Mouse (Mus musculus) adrenal gland, postnatal 36 days (tissue): ENCODE measurements at regions not wholly inside any gene's neighbourhood (a gene's known extent, or its start where the extent isn't known, plus 50 kb on each side); places are given as distances from the start of the nearest gene placed in this dataset.

Source experiments
- DNase-seq, 2 experiments: peaks; one replicate each; pipeline ENCODE4 v3.0.0; 2021; ENCODE audit warnings: mixed read lengths in 1 of 2

- DNase-seq: no peak
Measured at GRCm38 (mm10) chr14:97170841-97171240, 651.9 kb upstream of the Klhl1 start.

- DNase-seq: no peak
Measured at GRCm38 (mm10) chr14:97165793-97166192, 646.9 kb upstream of the Klhl1 start.

DNA sequence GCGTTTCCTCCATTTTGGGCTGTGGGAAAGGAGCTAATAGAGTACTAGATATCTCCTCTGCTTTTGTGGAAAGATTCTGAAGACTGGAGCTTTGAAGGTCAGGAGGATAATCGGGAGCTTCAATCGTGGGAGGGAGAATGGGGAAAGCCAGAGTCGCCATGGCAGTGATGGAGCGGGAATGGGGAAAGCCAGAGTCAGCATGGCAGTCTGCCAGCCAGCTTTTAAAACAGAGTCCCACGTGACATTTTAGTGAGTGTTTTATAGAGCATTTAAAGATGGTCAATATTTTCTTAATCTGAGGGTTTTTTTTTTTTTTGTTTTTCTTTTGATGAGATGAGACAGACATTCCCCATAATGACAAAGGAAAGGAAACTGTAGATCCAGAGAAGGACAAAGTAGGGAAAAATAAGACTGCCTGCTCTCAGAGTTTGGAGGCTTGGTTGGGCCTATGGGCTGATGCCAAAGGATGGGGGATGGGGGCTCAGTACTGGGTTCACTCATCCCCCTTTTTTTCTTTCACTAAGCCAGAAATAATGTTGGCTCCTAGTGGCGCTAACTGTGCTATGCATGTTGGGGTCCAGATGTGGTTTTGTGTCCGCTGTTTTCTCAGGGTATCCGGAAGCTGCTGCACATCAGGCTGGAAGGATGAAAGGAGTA lies 630.2 kb upstream of the Klhl1 start:
- no peak for DNase-seq

DNA sequence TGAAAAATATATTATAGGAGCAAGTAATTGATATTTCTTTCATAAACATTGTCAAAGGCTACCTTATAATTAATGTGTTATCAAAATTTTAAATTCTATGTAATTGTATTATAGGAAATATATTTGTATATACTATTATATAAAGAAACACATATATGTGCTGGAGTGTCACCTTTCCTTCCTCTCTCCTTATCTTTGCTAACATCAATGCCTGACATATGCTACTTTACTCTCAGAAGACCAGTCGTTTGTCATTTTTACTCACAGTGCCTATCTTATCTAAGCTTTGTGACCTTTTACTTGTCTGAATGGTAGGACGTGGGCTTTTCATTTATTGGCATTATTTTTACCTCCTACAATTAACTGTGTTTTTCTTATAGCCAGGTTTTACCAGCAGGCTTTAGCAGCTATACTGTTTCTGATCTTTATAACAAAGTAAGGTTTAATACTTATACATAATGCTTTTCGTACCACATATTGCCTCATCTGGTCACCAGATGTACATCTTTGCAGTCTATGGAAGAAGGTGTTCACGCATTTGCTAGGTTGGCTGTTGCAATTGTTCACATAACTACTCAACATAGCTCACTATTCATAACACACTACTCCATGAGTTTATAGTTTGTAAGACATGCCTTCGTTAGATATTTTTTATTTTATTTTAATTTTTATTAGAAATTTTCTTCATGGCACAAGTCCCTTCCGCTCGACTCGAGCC lies 597.2 kb upstream of the Klhl1 start:
- no peak for DNase-seq

DNA sequence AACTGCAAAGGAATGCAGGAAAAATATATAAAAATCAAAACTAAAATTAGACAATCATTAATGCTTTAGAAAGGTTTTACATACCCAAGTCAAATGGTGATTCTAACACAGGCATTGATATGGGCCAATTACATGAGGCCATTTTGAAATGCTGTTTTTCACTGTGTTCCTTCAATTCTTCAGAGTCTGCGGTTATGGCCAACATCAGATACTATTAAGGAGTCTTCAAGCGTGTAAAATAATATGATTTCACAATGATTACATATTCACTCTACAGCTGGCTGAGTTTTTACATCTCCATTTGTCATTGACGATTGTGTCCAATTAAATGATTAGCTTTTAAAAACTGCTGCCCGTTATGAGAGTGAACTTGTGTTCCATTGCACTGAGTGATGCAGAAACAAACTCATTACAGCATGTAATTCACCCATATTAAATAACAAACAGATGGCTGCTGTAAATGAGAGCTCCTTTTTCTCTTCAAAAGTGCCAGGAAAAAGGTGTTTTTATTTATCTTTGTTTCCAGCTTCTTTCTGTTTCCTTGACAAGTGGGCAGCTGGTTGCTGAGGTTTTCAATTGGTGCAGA lies 582.3 kb upstream of the Klhl1 start:
- DNase-seq: no peak

- DNase-seq: no peak
Measured at GRCm38 (mm10) chr14:97093389-97093788, 574.5 kb upstream of the Klhl1 start.

DNA sequence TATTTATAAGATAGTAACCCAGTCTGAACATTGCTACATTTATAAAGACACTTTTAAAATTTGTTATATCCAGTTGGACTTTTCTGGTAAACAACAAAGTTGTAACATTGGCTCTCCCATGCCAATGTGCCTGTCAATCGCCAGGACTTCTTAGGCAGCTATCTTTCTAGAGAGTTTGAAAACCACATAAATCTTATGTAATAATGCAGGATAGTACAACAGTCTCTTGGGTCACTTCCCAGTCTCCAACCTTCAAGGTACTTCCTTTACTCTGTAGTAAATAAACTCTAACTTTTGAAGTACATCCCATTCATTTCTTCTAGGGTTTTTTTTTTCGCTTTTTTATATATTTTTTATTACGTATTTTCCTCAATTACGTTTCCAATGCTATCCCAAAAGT lies 570.0 kb upstream of the Klhl1 start:
- DNase-seq: no peak

- no peak for DNase-seq
Measured at GRCm38 (mm10) chr14:97087346-97087745, 568.4 kb upstream of the Klhl1 start.

DNA sequence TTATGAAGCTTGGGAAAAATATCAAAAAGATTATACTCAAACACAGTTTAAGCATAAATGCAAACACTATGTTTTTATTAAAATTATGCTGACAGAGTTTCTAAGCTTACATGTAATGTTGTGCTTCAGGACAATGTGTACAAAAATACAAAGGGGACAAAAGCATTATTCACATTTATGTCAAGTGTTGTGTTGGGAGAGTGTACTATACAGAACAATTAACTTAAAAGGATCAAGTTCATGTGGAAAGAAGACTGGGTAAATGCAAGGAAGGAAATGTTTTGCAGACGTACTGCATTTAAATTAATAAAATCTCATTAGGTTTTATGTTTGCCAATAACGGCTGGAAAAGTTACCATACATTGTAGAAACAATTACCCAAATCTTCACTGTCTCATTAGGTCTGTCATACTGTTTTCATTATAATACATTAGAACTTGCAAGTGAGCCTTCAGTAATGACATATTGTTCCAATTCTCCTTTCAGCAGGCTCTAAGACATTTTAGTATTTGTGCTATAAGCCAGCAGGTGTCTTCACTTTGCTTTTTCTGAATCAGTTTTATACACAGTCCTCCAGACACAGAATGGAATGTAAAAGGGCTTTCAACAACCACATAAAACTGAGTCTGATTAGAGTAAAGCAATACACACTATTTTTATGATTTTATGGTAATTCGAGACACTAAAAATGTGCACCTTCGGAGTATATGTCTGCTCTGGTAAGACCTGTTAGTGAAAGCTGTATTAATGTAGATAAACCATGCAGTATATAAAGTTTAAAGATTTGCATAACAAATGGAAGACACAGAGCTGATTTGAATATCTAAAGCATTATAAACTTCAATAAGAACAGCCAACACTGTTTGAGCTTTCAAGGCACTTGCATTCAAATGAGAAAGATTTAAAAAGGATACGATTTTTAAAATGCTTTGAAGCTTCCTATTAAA lies 567.7 kb upstream of the Klhl1 start:
- no peak for DNase-seq

DNA sequence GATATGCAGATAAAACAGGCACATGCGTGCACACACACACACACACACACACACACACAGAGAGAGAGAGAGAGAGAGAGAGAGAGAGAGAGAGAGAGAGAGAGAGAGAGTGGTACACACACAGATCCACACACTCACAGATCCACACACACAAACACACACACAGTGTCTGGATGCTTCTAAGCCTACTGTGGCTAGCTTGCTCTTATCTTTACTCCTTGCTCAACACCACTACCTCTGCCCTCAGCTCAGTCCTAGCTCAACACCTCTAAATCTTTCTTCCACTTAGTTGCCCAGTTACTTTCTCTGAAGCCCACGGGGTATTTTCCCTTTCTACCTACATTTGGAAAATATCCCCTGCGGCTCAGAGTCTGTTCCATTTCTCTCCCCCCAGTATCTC lies 555.9 kb upstream of the Klhl1 start:
- no peak for DNase-seq

DNA sequence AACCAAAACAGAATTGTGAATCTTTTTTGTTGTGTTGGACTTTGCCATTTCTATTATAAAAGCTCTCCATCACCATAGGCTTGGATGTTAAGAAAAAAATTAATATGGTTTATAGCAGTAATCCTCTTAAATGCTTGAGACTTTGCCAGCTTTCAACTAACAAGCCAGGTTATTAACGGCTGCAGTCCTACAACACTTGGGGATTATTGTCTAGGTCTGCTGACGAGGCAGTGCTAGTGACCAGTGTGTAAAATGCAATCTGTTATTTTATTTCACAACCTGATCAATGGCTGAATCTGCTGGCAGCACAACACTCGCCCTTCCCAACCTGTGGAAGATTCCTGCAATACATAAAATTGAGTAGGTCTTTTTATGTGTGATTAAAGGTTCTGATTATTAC lies 549.9 kb upstream of the Klhl1 start:
- no peak for DNase-seq

GRCm38 (mm10) chr14:97068313-97068712 lies 549.4 kb upstream of the Klhl1 start:
- DNase-seq: no peak

DNA sequence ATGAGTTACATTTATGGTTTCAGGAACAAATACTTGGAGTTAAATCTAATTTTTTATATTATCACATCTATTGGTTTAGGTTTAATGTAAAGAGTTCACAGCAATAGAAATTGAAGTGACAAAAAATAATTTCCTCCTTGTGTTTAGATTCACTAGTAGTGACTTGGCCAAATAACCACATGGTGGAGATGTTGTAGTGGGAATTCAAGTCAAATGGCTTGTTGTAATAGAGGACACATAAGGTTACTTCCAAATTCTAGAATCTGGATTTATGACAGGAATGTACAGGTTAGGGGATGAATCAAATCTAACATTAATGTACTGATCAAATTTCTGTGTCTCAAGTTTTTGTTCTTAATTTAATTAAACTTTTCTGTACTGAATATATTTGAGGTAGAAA lies 526.4 kb upstream of the Klhl1 start:
- DNase-seq: no peak

DNA sequence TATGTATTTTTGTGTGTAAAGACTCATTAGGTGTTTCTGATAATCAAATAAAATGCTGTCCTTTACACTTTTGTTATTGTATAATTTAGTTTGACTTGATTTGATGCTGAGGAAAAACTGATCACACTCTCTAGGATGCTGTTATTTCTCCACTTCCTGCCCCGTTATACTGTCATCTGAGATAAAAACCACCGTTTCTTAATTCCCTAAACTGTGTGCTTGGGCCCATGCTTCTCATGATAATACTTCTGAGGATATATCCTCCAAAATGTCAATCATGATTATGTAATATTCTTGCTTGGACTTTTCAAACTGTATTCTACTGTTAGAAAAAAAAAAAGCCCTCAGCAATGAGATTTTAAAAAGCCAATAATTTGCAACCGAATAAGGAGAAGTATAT lies 520.9 kb upstream of the Klhl1 start:
- no peak for DNase-seq

GRCm38 (mm10) chr14:97028528-97028927 lies 509.6 kb upstream of the Klhl1 start:
- DNase-seq: no peak

DNA sequence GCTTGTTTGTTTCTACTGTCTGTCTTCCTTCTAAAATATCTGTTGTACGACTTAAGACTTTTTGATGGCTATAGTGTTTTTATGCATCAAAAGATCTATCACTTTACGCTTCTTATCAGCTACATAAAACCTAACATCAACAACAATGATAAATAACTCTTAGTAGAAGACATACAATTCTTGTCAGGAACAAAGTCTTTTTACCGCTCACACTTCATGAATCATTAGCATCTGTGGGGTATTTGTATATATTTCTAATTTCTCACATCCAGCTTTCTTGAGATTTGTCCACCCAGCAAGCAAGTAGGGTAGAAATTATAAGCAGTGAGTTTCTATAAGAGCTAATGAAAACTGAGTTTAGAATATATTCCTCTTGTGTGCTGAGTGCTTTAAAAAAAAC lies 487.4 kb upstream of the Klhl1 start:
- no peak for DNase-seq

- DNase-seq: no peak
Measured at GRCm38 (mm10) chr14:96995081-96995480, 476.2 kb upstream of the Klhl1 start.

DNA sequence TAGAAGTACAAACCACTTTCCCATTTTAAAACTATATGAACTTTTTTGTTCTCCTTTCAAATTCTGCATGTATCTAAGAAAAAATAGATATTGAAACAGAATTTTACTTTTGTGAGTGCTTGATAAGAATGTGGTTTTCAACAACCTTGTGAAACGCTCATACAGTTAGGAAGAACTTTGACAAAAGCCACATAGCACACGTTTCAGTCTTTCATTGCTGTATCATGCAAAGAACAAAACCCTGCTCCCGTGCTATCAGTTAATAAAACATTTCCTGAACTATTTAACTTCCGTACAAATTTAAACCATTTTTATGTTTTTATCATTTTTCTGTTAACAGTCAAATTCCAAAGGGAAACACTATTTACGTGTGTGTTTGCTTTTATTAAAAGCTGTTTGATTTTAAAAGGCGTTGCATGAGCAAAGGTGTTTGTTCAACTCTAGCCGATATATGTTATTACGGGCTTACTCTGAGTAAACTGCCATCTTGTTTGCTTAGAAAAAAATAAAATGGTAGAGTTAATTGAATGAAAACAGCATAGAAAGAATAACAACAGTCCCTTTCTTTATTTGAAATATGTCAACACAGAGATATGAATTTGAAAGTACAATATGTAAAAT lies 471.8 kb upstream of the Klhl1 start:
- no peak for DNase-seq

GRCm38 (mm10) chr14:96963074-96963447 lies 444.2 kb upstream of the Klhl1 start:
- no peak for DNase-seq

GRCm38 (mm10) chr14:96962426-96963073 lies 443.6 kb upstream of the Klhl1 start:
- no peak for DNase-seq

GRCm38 (mm10) chr14:96956115-96956514 lies 437.2 kb upstream of the Klhl1 start:
- DNase-seq: no peak

DNA sequence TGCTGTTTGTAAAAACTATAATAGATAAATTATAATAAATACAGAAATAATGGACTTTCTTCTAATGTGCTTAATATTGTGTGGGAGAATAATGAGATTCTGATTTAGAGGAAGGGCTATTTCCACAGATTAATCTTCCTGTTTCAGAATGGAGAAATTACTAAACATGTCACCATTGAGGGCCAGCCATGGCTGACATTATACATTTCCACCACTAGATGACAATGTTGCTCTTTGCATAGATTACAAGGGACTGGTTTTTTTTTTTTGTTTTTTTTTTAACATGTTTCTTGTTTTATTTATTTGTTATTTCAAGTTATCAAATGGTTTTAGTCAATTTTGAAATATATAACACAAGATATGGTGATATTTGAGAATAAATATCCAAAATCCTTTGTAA lies 435.6 kb upstream of the Klhl1 start:
- DNase-seq: no peak
